Mouse (Mus musculus) MEL (cell line): Measurements from ENCODE around the gene Taar9. TPM values are rescaled to one million over a fixed set of nuclear protein-coding genes. Genes with fewer than 3 reads are reported as not detected.

Experiments
- DNase-seq: peaks from one replicate; pipeline ENCODE4 v3.0.0; 2011; ENCODE audit warnings: low read depth, low spot score
- H3K27ac ChIP-seq: 2 replicates; pipeline ENCODE4 v1.5.1; 2012; ENCODE audit warnings: low read depth, mild to moderate bottlenecking, control low read depth, low read length, moderate library complexity; ENCODE audit not compliant: control insufficient read depth
- H3K27me3 ChIP-seq, 2 experiments: fragments of 150-350 bp in 1 of 2; sonication (generic) in 1 of 2; 2 replicates each; pipeline ENCODE4 v1.6.1; 2012; ENCODE audit warnings: low read length in 2 of 2, mild to moderate bottlenecking in 2 of 2, improper control_type of control experiment in 1 of 2, moderate library complexity in 1 of 2; ENCODE audit not compliant: insufficient read depth in 2 of 2, control insufficient read depth in 1 of 2
- H3K36me3 ChIP-seq, 2 experiments: 2 replicates each; pipeline ENCODE4 v1.6.1; 2012 to 2014; ENCODE audit warnings: low read length in 2 of 2, improper control_type of control experiment in 1 of 2, inconsistent platforms in 1 of 2, mild to moderate bottlenecking in 1 of 2; ENCODE audit not compliant: insufficient read depth in 2 of 2, control insufficient read depth in 1 of 2
- H3K4me1 ChIP-seq, 2 experiments: fragments of 150-350 bp in 1 of 2; sonication (generic) in 1 of 2; 2 replicates each; pipeline ENCODE4 v1.6.1; 2012; ENCODE audit warnings: low read length in 2 of 2, improper control_type of control experiment in 1 of 2, mild to moderate bottlenecking in 1 of 2; ENCODE audit not compliant: insufficient read depth in 2 of 2, control insufficient read depth in 1 of 2
- H3K4me3 ChIP-seq, 2 experiments: fragments of 150-350 bp in 1 of 2; sonication (generic) in 1 of 2; 2 replicates each; pipeline ENCODE4 v1.5.1; 2012; ENCODE audit warnings: low read depth in 2 of 2, low read length in 2 of 2, mild to moderate bottlenecking in 2 of 2, moderate library complexity in 2 of 2, control low read depth in 1 of 2, improper control_type of control experiment in 1 of 2; ENCODE audit not compliant: control insufficient read depth in 1 of 2, insufficient read depth in 1 of 2
- H3K79me2 ChIP-seq: 2 replicates; pipeline ENCODE4 v1.6.1; 2012; ENCODE audit warnings: mild to moderate bottlenecking, low read length, moderate library complexity; ENCODE audit not compliant: control insufficient read depth, poor library complexity, insufficient read depth
- H3K9ac ChIP-seq: 2 replicates; pipeline ENCODE4 v1.6.1; 2012; ENCODE audit warnings: low read depth, mild to moderate bottlenecking, control low read depth, low read length, moderate library complexity; ENCODE audit not compliant: control insufficient read depth, poor library complexity, severe bottlenecking
- H3K9me3 ChIP-seq: fragments of 150-350 bp; sonication (generic); replicated peaks from 2 replicates; pipeline ENCODE4 v1.6.1; 2012; ENCODE audit warnings: mild to moderate bottlenecking, low read length, improper control_type of control experiment, moderate library complexity; ENCODE audit not compliant: insufficient read depth
- CHD1 ChIP-seq: IDR thresholded peaks from 2 replicates; pipeline ENCODE4 v1.6.1; 2012; ENCODE audit warnings: low read depth, mild to moderate bottlenecking, inconsistent platforms, low read length, improper control_type of control experiment
- CHD2 ChIP-seq: IDR thresholded peaks from 2 replicates; pipeline ENCODE4 v1.6.1; 2011; ENCODE audit warnings: low read length, improper control_type of control experiment
- CTCF ChIP-seq, 3 experiments: IDR thresholded peaks in 2 of 3; conservative IDR thresholded peaks in 1 of 3; 2 replicates each; pipeline ENCODE4 v1.5.1; 2011 to 2012; ENCODE audit warnings: low read length in 3 of 3, low read depth in 2 of 3, mild to moderate bottlenecking in 2 of 3, improper control_type of control experiment in 1 of 3, inconsistent platforms in 1 of 3, mixed read lengths in 1 of 3, moderate library complexity in 1 of 3; ENCODE audit not compliant: control insufficient read depth in 1 of 3, insufficient read depth in 1 of 3, poor library complexity in 1 of 3, severe bottlenecking in 1 of 3
- E2F4 ChIP-seq: IDR thresholded peaks from 2 replicates; pipeline ENCODE4 v1.6.1; 2011; ENCODE audit warnings: low read depth, low read length, improper control_type of control experiment, borderline replicate concordance
- EP300 ChIP-seq, 2 experiments: IDR thresholded peaks; 2 replicates each; pipeline ENCODE4 v1.6.1; 2011; ENCODE audit warnings: improper control_type of control experiment in 2 of 2, low read length in 2 of 2, low read depth in 1 of 2, mild to moderate bottlenecking in 1 of 2
- ETS1 ChIP-seq: IDR thresholded peaks from 2 replicates; pipeline ENCODE4 v1.6.1; 2012; ENCODE audit warnings: low read depth, mild to moderate bottlenecking, inconsistent platforms, low read length, improper control_type of control experiment, moderate library complexity
- HCFC1 ChIP-seq: IDR thresholded peaks from 2 replicates; pipeline ENCODE4 v1.6.1; 2012; ENCODE audit warnings: low read depth, mild to moderate bottlenecking, inconsistent platforms, low read length, improper control_type of control experiment, moderate library complexity
- JUND ChIP-seq: IDR thresholded peaks from 2 replicates; pipeline ENCODE4 v1.6.1; 2011; ENCODE audit warnings: low read depth, mild to moderate bottlenecking, improper control_type of control experiment, low read length
- KAT2A ChIP-seq: conservative IDR thresholded peaks from 2 replicates; pipeline ENCODE4 v1.6.1; 2012; ENCODE audit warnings: low read depth, low read length, improper control_type of control experiment, inconsistent platforms
- MAX ChIP-seq: IDR thresholded peaks from 2 replicates; pipeline ENCODE4 v1.6.1; 2011; ENCODE audit warnings: low read length, improper control_type of control experiment
- MEF2A ChIP-seq: IDR thresholded peaks from 2 replicates; pipeline ENCODE4 v1.6.1; 2014; ENCODE audit warnings: low read depth, mild to moderate bottlenecking, inconsistent platforms, low read length, improper control_type of control experiment; ENCODE audit not compliant: poor library complexity, insufficient replicate concordance, severe bottlenecking; ENCODE audit errors: extremely low read depth
- MYC ChIP-seq: IDR thresholded peaks from 2 replicates; pipeline ENCODE4 v1.6.1; 2011; ENCODE audit warnings: low read depth, mild to moderate bottlenecking, low read length, improper control_type of control experiment, moderate library complexity
- NRF1 ChIP-seq: IDR thresholded peaks from 2 replicates; pipeline ENCODE4 v1.6.1; 2014; ENCODE audit warnings: low read depth, mild to moderate bottlenecking, inconsistent platforms, low read length, improper control_type of control experiment, moderate library complexity; ENCODE audit not compliant: poor library complexity, insufficient read depth, severe bottlenecking
- POLR2AphosphoS2 ChIP-seq: IDR thresholded peaks from 2 replicates; pipeline ENCODE4 v1.6.1; 2011; ENCODE audit warnings: low read length, improper control_type of control experiment
- RAD21 ChIP-seq: IDR thresholded peaks from 2 replicates; pipeline ENCODE4 v1.6.1; 2011; ENCODE audit warnings: mild to moderate bottlenecking, low read depth, low read length, improper control_type of control experiment
- RCOR1 ChIP-seq: IDR thresholded peaks from 2 replicates; pipeline ENCODE4 v1.6.1; 2012; ENCODE audit warnings: low read depth, mild to moderate bottlenecking, inconsistent platforms, low read length, improper control_type of control experiment
- SIN3A ChIP-seq: IDR thresholded peaks from 2 replicates; pipeline ENCODE4 v1.6.1; 2012; ENCODE audit warnings: low read length, improper control_type of control experiment, inconsistent platforms
- SMC3 ChIP-seq: IDR thresholded peaks from 2 replicates; pipeline ENCODE4 v1.6.1; 2011; ENCODE audit warnings: low read depth, low read length, improper control_type of control experiment
- TAL1 ChIP-seq: IDR thresholded peaks from 2 replicates; pipeline ENCODE4 v1.6.1; 2012; ENCODE audit warnings: mild to moderate bottlenecking, inconsistent platforms, low read length, moderate library complexity, mixed read lengths
- TBP ChIP-seq: IDR thresholded peaks from 2 replicates; pipeline ENCODE4 v1.8.0; 2011; ENCODE audit warnings: low read depth, low read length, improper control_type of control experiment
- TCF12 ChIP-seq: IDR thresholded peaks from 2 replicates; pipeline ENCODE4 v1.6.1; 2014; ENCODE audit warnings: low read depth, mild to moderate bottlenecking, inconsistent platforms, low read length, improper control_type of control experiment, moderate library complexity
- UBTF ChIP-seq: IDR thresholded peaks from 2 replicates; pipeline ENCODE4 v1.6.1; 2012; ENCODE audit warnings: low read depth, mild to moderate bottlenecking, inconsistent platforms, low read length, improper control_type of control experiment, moderate library complexity, borderline replicate concordance; ENCODE audit not compliant: insufficient read depth
- USF1 ChIP-seq: IDR thresholded peaks from 2 replicates; pipeline ENCODE4 v1.6.1; 2014; ENCODE audit warnings: low read depth, mild to moderate bottlenecking, inconsistent platforms, low read length, improper control_type of control experiment, moderate library complexity
- ZKSCAN1 ChIP-seq: IDR thresholded peaks from 2 replicates; pipeline ENCODE4 v1.6.1; 2012; ENCODE audit warnings: low read depth, mild to moderate bottlenecking, inconsistent platforms, low read length, improper control_type of control experiment, moderate library complexity
- ZMIZ1 ChIP-seq: IDR thresholded peaks from 2 replicates; pipeline ENCODE4 v1.6.1; 2012; ENCODE audit warnings: low read depth, mild to moderate bottlenecking, inconsistent platforms, low read length, improper control_type of control experiment, moderate library complexity
- ZNF384 ChIP-seq: IDR thresholded peaks from 2 replicates; pipeline ENCODE4 v1.6.1; 2012; ENCODE audit warnings: low read depth, mild to moderate bottlenecking, inconsistent platforms, low read length, improper control_type of control experiment
- polyA plus RNA-seq, 2 experiments: library from polyadenylated mRNA; stranded (reverse) in 1 of 2; unstranded in 1 of 2; fragments of >175 nt in 1 of 2; fragments of >200 nt in 1 of 2; gene quantifications; 2 replicates each; pipeline versions ENCODE4 v1.2.1 to v1.2.4; 2012; ENCODE audit warnings: low replicate concordance in 2 of 2, low read depth in 1 of 2; ENCODE audit not compliant: insufficient read length in 2 of 2, insufficient read depth in 1 of 2, missing spikeins in 1 of 2
- total RNA-seq: library from RNA; depleted of rRNA; stranded (reverse); fragments of 300-350 nt; gene quantifications from 2 replicates; pipeline ENCODE4 v1.2.3, GENCODE M21; 2012

Taar9 gene
- total and polyA plus RNA-seq, 3 experiments, result not detected

DNA sequence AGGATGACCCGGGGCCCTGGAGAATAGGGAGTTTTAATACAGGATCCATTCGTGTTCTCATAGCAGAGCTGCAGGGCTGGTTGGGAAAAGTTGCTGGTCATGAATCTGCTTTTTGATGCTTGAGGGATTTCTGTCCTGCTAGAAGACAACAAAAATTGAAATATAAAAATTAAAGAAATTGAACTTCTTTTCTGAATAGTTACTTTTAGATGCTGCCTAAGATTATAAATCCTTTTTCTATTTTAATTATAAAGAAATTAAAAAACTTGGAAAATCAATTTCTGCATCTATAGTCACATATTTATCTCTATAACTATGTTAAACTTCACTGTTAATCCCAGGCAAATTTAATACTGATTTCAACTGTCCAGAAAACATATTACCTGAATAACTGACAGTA, 17.1 kb downstream of the Taar9 start, which contains the start of gene Taar8b:
Gene Taar8b, minus strand, starts transcription at position 101 of the 400 bp plus-strand sequence.
- no peak for TF ChIP-seq JUND
- TF ChIP-seq ZNF384, result no peak
- TF ChIP-seq TBP, result no peak
- TF ChIP-seq EP300 (IDR thresholded peaks at IDR 0.05; ENCODE audit: low read depth in 1 of 2, low read length in 2 of 2), result no peak
- TF ChIP-seq UBTF, result no peak
- TF ChIP-seq CTCF (IDR thresholded peaks at IDR 0.05 in 2 of 3, conservative IDR thresholded peaks at IDR 0.05 in 1 of 3; ENCODE audit: control insufficient read depth in 1 of 3, insufficient read depth in 1 of 3, low read depth in 2 of 3, low read length in 3 of 3, poor library complexity in 1 of 3, severe bottlenecking in 1 of 3), result no peak
- TF ChIP-seq MYC, result no peak
- no peak for TF ChIP-seq USF1
- TF ChIP-seq ZMIZ1, result no peak
- TF ChIP-seq ETS1, result no peak
- TF ChIP-seq RCOR1, result no peak
- no peak for TF ChIP-seq RAD21
- no peak for TF ChIP-seq SIN3A
- no peak for TF ChIP-seq POLR2AphosphoS2
- TF ChIP-seq SMC3, result no peak
- TF ChIP-seq ZKSCAN1, result no peak
- TF ChIP-seq TCF12, result no peak
- no peak for TF ChIP-seq MEF2A
- TF ChIP-seq CHD2, result no peak
- TF ChIP-seq HCFC1, result no peak
- Histone ChIP-seq H3K4me3 (no peak within 1 kb of the TSS), H3K4me1 (no peaks in the 10 kb centered on the region), H3K36me3 (no peaks in the 10 kb centered on the region), H3K27me3 (0 out of 4 replicates have a peak, but pooled peaks cover 0 to 1% of the 10 kb centered on the region in 2 experiments), H3K27ac (no peak within 1 kb of the TSS), H3K9ac (no peak within 1 kb of the TSS), H3K79me2 (no peaks in the 10 kb centered on the region), H3K9me3 (no peaks in the 10 kb centered on the region)
- DNase-seq, result no peak

- Histone ChIP-seq H3K36me3 (no peaks in the 10 kb centered on the region), H3K9ac (no peak overlapping the region), H3K4me3 (no peak overlapping the region), H3K27me3 (0 out of 4 replicates have a peak, but pooled peaks cover 0 to 1% of the 10 kb centered on the region in 2 experiments), H3K27ac (no peak overlapping the region), H3K79me2 (no peaks in the 10 kb centered on the region), H3K4me1 (no peaks in the 10 kb centered on the region), H3K9me3 (no peaks in the 10 kb centered on the region)
- TF ChIP-seq KAT2A (no peak), RCOR1 (no peak), CHD1 (no peak), TAL1 (no peak), RAD21 (no peak), NRF1 (no peak), E2F4 (no peak), MAX (no peak), ZKSCAN1 (no peak)
- no peak for DNase-seq
Measured at GRCm38 (mm10) chr10:24087168-24087567, 22.2 kb downstream of the Taar9 start.
